Comparison of ENCODE assay signal across 11 mouse cellular contexts in the genomic region with DNA sequence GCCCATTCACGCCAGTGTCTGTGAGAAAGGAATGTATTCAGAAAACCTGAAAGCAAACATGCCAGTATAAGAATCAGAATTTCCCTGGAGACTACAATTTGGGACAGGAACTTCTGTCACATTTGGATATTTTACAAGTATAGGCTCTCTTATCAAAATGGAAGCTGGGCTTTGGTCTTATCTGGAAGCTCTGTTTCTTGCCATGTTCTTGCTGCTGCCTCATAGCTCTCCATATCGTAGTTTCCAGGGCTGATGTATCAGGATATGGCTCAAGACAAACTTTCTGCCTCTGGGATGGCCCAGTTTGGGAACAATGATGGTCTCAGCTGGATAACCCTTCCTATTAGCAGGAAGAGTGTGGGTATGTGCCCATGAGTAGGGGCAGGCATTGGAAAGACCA.
"Had no signal": no experiment of that assay in that cellular context is flagged by ENCODE, and none has a peak within 500 bp of the region (broad histone marks: within the 10 kb centered on the region; RNA-seq: fewer than 3 reads in every experiment).

No protein-coding gene starts in this region.

- H3K4me3 ChIP-seq: kidney, embryonic 15.5 days; limb, embryonic 15.5 days had no signal

- H3K9me3 ChIP-seq: kidney, embryonic 15.5 days; limb, embryonic 15.5 days had no signal

- ATAC-seq: intestine, embryonic 16.5 days; midbrain, embryonic 16.5 days had no signal

- H3K27ac ChIP-seq: kidney, embryonic 15.5 days; limb, embryonic 15.5 days had no signal

- H3K9ac ChIP-seq: kidney, embryonic 15.5 days; limb, embryonic 15.5 days; lung, embryonic 14.5 days had no signal

- H3K4me2 ChIP-seq: kidney, embryonic 15.5 days; limb, embryonic 15.5 days; lung, embryonic 14.5 days; midbrain, embryonic 11.5 days had no signal

- DNase-seq: kidney, adult 2 months; kidney, postnatal 14 days; lung, embryonic 14.5 days; lung, postnatal 10 days; lung, postnatal 4 days; right cerebral cortex, postnatal 14 days had no signal

- H3K27me3 ChIP-seq: kidney, embryonic 15.5 days; limb, embryonic 15.5 days had no signal
